Mouse (Mus musculus) 3134 (cell line): ENCODE measurements around the gene Ihh.
A peak's percentile ranks its signal among the peaks of the same experiment; 100 is the strongest.

Source experiments
- DNase-seq: peaks from one replicate; pipeline ENCODE4 v3.0.0-alpha.2; 2011; ENCODE audit warnings: low spot score; ENCODE audit not compliant: insufficient read length; ENCODE audit errors: extremely low read depth

The Ihh gene

DNA sequence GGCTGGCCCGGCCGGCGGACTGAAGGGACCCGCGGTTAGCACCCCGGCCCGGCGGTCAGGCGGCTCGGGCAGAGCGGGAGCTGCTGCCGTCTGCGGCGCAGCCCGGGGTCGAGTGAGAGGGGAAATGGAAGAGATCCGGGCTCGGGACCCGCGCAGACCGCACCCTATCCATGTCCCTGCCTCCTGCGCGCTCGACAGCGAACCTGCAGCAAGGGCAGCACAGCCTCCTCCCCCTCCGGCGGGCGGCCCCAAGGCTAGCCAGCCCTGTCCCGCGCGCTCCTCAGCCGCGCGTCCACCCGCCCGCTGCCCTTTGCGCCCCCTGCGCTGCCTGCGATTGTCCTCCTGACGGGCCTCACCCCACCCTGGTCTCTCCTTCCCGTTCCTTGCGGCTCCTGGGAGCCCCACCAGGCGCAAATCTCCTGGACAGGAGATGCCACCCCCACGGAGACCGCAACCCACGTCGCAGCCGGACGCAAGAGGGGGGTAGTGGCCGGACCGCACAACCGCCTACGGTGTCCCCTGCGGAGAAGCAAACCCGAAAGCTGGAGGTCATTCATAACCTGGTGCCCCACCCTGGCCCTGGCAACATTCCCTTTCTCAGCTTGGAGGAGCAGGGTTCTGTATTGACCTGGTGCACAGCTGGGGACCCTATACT is at the start of gene Ihh:
Ihh (minus strand) TSS at position 117 of the 655 bp plus-strand sequence.
- no peak for DNase-seq

GRCm38 (mm10) chr1:75001183-75001582 is 49.7 kb upstream of the Ihh start:
- DNase-seq: no peak

DNA sequence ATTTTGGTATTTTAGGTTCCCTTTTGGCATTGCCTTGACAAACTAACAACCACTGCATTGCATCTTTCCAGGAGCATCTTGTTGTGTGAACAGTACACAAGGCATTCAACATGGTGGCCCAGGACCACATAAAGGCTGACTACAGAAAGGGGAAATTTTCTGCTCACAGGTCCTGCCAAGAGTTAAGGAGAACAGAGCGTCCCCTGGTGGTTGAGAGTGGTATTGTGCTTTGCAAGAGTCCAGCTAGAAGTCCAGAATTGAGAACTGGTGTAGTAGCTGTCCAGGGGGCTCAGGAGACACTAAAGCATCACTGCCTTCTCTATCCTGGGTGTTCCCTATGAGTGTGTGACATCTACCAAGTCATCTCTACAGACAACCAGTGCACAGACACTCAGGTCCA is 49.0 kb upstream of the Ihh start:
- no peak for DNase-seq

DNA sequence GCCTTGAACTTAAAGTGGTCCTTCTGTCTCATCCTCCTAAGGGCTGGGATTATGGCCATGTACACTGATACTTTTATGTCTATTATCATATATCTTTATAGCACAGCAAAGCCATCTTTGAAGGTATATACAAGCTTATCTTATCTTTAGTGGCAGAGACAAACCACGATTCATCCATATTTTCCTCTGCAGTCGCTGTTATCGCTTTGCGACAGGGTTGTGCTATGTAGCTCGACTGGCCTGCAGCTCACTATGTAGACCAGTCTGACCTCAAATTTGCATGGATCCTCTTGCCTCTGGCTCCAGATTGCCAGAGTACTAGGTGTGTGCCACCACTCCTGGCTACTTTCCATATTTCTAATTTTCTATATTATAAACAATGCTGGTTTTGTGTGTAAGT is 47.7 kb upstream of the Ihh start:
- no peak for DNase-seq

DNA sequence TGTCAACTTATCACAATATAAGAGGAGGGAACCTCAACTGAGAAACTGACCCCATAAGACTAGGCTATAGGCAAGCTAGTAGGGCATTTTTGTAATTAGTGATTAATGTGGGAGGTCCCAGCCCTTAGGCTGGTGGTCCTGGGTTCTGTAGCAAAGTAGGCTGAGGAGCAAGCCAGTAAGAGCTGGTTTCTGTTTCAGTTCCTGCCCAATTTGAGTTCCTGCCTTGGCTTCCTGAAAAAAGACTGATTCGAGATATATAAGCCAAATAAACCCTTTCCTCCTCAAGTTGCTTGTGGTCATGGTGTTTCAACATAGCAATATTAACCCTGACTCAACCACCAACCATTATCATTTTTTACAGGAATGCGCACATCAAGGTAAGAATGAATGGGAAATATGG is 45.8 kb upstream of the Ihh start:
- no peak for DNase-seq

GRCm38 (mm10) chr1:74977001-74977400 is 25.5 kb upstream of the Ihh start:
- no peak for DNase-seq

GRCm38 (mm10) chr1:74975936-74976335 is 24.5 kb upstream of the Ihh start:
- no peak for DNase-seq

DNA sequence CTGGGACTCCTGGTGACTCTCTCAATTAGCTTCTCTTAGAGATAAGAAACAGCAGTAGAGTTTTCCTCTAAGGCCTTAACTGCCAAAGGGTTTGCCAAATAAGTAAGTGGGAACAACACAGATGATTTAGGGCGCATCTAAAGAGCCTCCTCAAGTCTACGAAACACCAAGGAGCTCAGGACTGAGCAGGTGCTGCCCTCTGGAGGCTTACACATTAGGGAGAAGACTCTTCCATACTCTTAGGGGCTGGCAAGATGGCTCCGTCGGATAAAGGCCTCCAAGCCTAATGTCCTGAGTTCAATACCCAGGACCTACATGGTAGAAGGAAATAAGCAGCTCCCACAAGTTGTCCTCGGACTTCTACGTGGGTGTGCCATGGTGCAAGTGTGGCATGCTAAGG is 22.1 kb upstream of the Ihh start:
- DNase-seq: no peak

DNA sequence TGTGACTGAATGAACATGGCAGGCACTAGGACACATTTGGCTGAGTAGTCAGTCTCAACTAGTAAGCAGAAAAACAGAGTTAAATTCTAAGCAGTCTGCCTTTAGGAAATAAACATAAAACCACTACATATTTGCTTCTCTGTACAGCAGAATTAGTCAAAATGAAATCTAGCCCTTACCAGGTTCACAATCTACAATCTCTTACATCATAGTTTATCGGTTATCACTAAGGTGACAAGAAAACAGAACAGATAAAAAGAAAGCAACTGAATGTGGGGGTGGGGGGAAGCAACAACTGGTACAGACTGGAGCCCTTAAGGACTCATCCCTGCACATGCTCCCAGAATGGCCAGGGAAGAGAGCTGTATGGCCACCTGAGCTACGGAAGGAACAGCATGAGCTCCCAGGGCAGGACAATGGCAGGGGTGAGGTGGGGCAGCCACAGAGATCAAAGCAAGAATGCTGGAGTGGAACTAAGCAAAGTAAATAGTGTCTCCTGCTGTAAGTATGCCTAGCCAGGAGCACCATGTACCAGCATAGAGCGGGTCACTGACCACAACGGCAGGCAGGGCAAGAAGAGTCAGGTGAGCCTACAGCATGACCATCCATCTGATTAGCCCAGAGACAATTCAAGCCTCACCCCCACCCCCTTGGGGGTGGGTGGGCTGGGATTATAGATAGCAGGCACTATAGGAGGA is 20.0 kb upstream of the Ihh start:
- no peak for DNase-seq

DNA sequence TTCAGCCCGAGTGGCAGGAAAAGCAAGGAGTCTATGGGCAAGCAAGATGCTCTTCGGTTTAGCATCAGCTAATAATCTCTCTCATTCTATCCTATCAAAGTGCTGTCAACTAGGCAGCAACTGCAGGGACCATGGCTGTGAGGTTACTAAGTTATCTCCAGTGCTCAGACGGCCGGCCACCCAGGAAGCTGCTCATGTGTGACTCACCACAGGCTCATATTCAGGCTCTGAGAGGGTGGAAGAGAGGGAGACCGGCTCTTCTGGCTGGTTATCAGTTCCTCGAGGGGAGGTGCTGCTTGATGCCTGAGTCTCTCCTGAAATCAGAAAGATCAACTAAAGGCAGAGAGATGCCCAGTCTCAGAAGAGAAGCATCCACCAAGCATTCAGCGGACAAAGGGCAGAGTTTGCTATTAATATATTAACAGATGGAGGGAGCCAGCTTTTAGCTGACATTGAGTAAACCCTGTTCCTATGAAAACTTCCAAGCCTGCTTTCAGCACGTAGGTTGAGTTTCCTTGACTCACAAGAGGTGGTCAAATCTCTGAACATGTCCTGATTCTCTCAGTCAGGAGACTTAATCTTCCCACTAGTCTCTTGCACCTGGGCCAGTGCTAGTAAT is 16.6 kb upstream of the Ihh start:
- no peak for DNase-seq

- peak; percentile 42 for DNase-seq
These were observed 13.2 kb upstream of the Ihh start for GRCm38 (mm10) chr1:74964494-74965215.

- DNase-seq: no peak
These were observed 11.4 kb upstream of the Ihh start for GRCm38 (mm10) chr1:74962853-74963227.

GRCm38 (mm10) chr1:74962126-74962852 is 10.8 kb upstream of the Ihh start:
- no peak for DNase-seq

- DNase-seq: no peak
These were observed 10.2 kb upstream of the Ihh start for GRCm38 (mm10) chr1:74961722-74962121.

DNA sequence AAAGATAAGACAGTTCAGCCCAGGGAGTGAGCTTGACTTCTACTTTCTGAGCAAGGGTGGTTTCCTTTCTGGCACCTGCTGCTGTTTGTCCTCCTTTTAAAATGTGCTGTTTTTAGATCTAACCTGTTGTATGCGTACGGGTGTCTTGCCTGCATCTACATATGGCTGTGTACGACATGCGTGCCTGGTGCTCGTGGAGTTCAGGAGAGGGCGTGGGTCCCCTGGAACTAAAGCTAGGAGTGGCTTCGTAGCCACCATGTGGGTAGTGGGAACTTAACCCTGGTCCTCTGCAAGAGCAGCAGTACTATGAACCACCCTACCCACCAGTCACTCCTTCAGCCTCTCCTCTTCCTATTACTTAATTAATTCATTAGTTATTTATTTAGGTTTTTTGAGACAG is 8.6 kb upstream of the Ihh start:
- DNase-seq: no peak

DNA sequence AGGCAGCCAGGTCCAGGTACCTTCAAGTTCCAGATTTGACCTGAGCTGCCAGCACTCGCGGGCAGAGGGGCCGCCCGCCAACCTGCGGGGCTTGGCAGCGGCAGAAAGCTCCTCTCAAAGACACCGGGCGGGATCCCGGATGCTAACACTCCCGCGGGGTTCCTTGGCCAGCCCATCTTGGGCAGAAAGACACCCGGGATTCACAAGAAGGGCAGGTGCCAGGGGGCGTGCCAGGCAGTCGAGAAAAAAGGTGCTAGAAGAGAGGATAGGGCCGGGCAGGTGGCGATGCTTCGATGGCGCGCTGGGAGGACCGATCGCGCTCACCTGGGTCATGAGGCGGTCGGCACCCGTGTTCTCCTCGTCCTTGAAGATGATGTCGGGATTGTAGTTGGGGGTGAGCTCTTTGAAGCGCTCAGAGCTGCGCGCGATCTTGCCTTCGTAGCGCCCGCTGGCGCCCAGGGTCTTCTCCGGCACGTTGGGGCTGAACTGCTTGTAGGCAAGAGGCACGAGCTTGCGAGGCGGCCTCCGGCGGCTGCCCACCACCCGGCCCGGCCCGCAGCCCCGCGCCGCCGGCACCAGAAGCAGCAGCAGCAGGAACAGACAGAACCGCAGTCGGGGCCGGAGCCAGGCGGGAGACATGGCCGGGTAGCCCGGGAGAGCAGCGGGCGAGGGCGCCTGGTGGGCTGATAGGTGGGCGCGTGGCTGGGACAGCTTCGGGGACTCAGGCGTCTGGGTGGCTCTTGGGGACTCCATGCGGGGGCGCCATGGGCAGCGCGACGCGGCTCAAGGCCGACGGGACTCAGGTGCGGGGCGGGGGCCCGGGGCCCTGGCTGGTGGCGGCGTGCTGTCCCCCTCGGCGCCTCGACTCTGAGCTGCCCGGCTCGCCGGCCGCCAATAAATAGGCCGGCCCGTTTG is 639 bp downstream of the Ihh start:
- no peak for DNase-seq

GRCm38 (mm10) chr1:74950066-74950465 is 1.4 kb downstream of the Ihh start:
- no peak for DNase-seq

DNA sequence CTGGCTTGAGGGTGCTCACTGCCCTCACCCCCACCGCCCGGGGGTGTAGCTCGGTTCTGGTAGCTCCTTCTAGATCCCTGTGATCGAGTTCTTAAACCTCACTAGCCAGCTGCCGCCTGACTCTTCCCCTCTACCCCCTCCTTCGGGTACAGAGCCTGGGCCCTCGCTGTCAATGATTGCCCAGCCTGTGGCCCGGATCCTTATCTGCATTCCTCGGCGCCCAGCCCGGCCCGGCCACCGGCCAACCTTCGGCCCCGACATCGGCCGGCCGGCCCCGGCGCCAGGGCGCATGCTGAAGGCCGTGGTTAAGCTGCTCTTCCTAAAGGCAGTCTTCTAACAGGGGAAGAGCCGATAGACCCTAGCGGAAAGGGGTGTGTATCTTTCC is 1.8 kb downstream of the Ihh start:
- DNase-seq: no peak

DNA sequence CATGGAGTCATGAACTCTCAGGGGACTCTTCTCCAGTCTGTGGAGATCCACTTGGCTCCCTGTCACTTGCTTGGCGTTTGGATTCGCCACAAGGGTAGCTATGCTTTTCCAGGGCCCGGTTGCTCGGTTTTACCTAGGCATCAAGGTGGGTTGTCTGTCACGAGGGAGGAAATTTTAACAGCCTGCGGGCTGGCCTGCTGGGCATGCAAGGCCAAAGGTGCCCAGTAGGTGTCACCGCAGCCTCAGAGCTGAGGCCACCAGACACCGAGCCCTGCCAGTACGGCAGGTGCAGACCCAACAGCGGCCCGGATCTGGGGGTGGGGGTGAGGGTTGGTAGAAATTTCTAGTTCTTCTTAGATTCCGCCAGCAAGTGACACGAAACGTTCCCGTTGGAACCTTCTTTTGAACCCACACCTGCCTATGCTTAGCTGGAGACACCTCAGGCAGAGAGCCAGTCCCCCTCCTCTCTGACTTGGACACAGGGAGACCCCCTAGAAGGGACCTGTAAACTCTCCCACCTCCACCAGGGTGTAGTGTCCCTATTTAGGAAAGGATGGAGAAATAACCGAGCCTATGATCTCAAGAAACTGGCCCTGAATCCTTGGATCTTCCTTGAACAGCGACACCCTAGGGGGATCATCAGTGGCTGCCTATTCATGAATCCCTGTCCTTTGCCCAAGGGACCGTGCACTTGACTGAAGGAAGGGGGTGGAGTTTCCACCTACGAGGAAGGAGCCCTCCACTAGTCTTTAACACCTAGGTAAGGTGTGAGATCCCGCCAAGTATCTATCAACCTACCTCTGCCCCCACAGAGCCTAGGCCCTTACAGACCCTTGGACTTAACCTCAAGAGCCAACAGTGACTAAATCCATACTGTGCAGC is 2.4 kb downstream of the Ihh start:
- peak; percentile 34 for DNase-seq
